Mouse (Mus musculus) ES-CJ7 (cell line): ENCODE results near the gene Map4.
"Not testable (repeated sequence)": the region's sequence is repeated elsewhere in the genome, so short reads cannot be mapped to it uniquely, and the experiment has no call there.

Experiments
- DNase-seq: peaks from one replicate; pipeline ENCODE4 v3.0.0; 2011; ENCODE audit warnings: low read depth, low spot score

Gene Map4

GRCm38 (mm10) chr9:109917931-109918330, 13.3 kb upstream of the Map4 start:
- DNase-seq, result no peak

- DNase-seq, result no peak
Observed at GRCm38 (mm10) chr9:109929131-109929530, 2.1 kb upstream of the Map4 start.

GRCm38 (mm10) chr9:109930063-109930462, 1.2 kb upstream of the Map4 start:
- DNase-seq, result no peak

GRCm38 (mm10) chr9:109930752-109931151, 508 bp upstream of the Map4 start:
- DNase-seq, result no peak

GRCm38 (mm10) chr9:109932361-109932755, 1.1 kb downstream of the Map4 start:
- DNase-seq, result peak; percentile 38

GRCm38 (mm10) chr9:109932756-109933375, 1.6 kb downstream of the Map4 start:
- DNase-seq, result peak; percentile 40

- peak; percentile 41 for DNase-seq
Observed at GRCm38 (mm10) chr9:109939401-109939800, 8.1 kb downstream of the Map4 start.

- DNase-seq, result no peak
Observed at GRCm38 (mm10) chr9:109942796-109943195, 11.5 kb downstream of the Map4 start.

GRCm38 (mm10) chr9:109944712-109945111, 13.5 kb downstream of the Map4 start:
- DNase-seq, result no peak

GRCm38 (mm10) chr9:109948546-109948945, 17.3 kb downstream of the Map4 start:
- no peak for DNase-seq

GRCm38 (mm10) chr9:109949801-109950200, 18.5 kb downstream of the Map4 start:
- no peak for DNase-seq

- DNase-seq, result no peak
Observed at GRCm38 (mm10) chr9:109953538-109953937, 22.3 kb downstream of the Map4 start.

GRCm38 (mm10) chr9:109954631-109955030, 23.4 kb downstream of the Map4 start:
- no peak for DNase-seq

- no peak for DNase-seq
Observed at GRCm38 (mm10) chr9:109959456-109960150, 28.3 kb downstream of the Map4 start.

GRCm38 (mm10) chr9:109960593-109960992, 29.3 kb downstream of the Map4 start:
- DNase-seq, result no peak

- DNase-seq, result no peak
Observed at GRCm38 (mm10) chr9:109964761-109965160, 33.5 kb downstream of the Map4 start.

- no peak for DNase-seq
Observed at GRCm38 (mm10) chr9:109968351-109969116, 37.3 kb downstream of the Map4 start.

GRCm38 (mm10) chr9:109969181-109969580, 37.9 kb downstream of the Map4 start:
- no peak for DNase-seq

GRCm38 (mm10) chr9:109969792-109970336, 38.6 kb downstream of the Map4 start:
- no peak for DNase-seq

- DNase-seq, result peak; percentile 21
Observed at GRCm38 (mm10) chr9:109971711-109972110, 40.5 kb downstream of the Map4 start.

GRCm38 (mm10) chr9:109980223-109980622, 49.0 kb downstream of the Map4 start:
- DNase-seq, result not testable (repeated sequence)

GRCm38 (mm10) chr9:109985416-109985815, 54.2 kb downstream of the Map4 start:
- DNase-seq, result peak; percentile 76
